In the genomic region with DNA sequence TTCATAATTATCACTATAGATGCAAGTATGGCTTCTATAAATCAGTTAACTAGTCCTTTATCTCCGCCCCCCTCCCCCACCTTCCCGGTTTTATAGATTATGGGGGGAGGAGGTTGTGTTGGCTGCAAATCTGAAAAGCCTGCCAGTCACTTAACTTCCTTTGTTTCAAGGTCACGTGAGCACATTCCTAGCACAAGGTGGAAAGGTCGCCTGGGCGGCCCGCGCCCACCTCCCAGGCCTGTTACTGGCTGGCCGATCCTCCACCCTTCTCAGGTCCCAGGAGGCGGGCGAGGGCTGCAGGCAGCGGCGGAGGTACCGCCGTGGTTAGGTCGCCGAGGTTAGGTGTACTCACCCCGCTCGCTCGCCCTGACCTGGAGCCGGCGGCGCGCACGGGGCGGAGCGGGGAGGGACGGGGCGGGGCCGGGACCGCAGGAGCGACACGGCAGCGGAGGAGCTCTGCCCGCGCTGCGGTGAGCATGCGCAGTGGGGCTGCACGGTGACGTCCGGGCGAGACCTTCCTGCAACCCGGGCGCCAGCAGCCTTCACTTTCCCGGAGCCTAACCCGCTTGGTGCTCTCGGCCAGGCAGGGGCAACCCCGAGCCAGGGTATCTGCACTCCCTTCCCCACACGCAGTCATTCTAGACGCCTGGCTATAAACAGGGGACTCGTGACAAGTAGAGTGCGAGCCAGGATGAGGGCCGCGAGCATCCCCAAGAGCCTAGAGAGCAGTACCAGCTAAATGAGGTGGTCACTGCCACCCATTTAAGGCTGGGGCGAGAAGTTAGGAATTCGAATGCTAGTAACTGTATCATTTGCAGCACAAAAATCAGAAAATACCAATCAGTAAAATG, we compare ENCODE assay signal across 8 mouse cellular contexts. TPM values are rescaled to one million over a fixed set of nuclear protein-coding genes. Genes with fewer than 3 reads are reported as not detected.
A peak's percentile ranks its signal among the peaks of the same experiment; 100 is the strongest.
DNase-seq lines count a peak whose midpoint lies in the region; ATAC-seq and TF ChIP-seq lines count a peak whose summit lies in the region.

A gene (minus strand): TSS at position 382 of the 851 bp plus-strand sequence.

- no peaks in the 10 kb centered on the region for H3K27me3 ChIP-seq in embryonic facial prominence, embryonic 13.5 days
- H3K27me3 ChIP-seq in heart, adult 2 months (ENCODE audit: control insufficient read depth, insufficient read depth, low read length), result no peaks in the 10 kb centered on the region
- no peaks in the 10 kb centered on the region for H3K27me3 ChIP-seq in limb, embryonic 13.5 days
- no peaks in the 10 kb centered on the region for H3K27me3 ChIP-seq in midbrain, embryonic 16.5 days (ENCODE audit: control insufficient read depth, insufficient read depth, low read depth, low read length)

- WGBS in embryonic facial prominence, embryonic 13.5 days, result 2% methylated on average over 54 of the region's 55 CpGs
- under 1% methylated on average over 55 of the region's 55 CpGs for WGBS in heart, adult 2 months
- WGBS in limb, embryonic 13.5 days, result 1% methylated on average over 55 of the region's 55 CpGs
- 1% methylated on average over 53 of the region's 55 CpGs for whole genome bisulfite sequencing in midbrain, embryonic 16.5 days

- ATAC-seq in embryonic facial prominence, embryonic 13.5 days (ENCODE audit: insufficient number of reproducible peaks, insufficient read depth, low FRiP score, low TSS enrichment, low read depth), result peak; percentile 92
- ATAC-seq in limb, embryonic 13.5 days (ENCODE audit: low FRiP score, low read depth), result peak; percentile 95
- peak; percentile 98 for ATAC-seq in midbrain, embryonic 16.5 days

- H3K4me2 ChIP-seq in embryonic facial prominence, embryonic 13.5 days, result peak within 1 kb of the TSS; percentile 56
- H3K4me2 ChIP-seq in limb, embryonic 13.5 days (replicated peaks), result peak within 1 kb of the TSS; percentile 63
- peak within 1 kb of the TSS; percentile 56 for H3K4me2 ChIP-seq in midbrain, embryonic 16.5 days (ENCODE audit: low read length)

- TF ChIP-seq CTCF in heart, adult 2 months (IDR thresholded peaks at IDR 0.05), result no peak

- peak within 1 kb of the TSS; percentile 84 for H3K9ac ChIP-seq in embryonic facial prominence, embryonic 13.5 days
- peak within 1 kb of the TSS; percentile 92 for H3K9ac ChIP-seq in heart, adult 2 months (ENCODE audit: low read depth, low read length)
- peak within 1 kb of the TSS; percentile 75 for H3K9ac ChIP-seq in limb, embryonic 13.5 days
- H3K9ac ChIP-seq in midbrain, embryonic 16.5 days (ENCODE audit: low read depth, low read length), result peak within 1 kb of the TSS; percentile 90

- intact Hi-C loops in heart, adult 2 months (cut with DNase I), result loop anchor here (5.0 kb wide), 3 partner anchors 143 to 302 kb away; a partner anchor contains a TSS

- no peaks in the 10 kb centered on the region for H3K9me3 ChIP-seq in embryonic facial prominence, embryonic 13.5 days
- H3K9me3 ChIP-seq in limb, embryonic 13.5 days, result no peaks in the 10 kb centered on the region
- no peaks in the 10 kb centered on the region for H3K9me3 ChIP-seq in midbrain, embryonic 16.5 days (replicated peaks; ENCODE audit: control insufficient read depth, low read length, poor library complexity, severe bottlenecking)

- H3K79me2 ChIP-seq in heart, adult 2 months (replicated peaks; ENCODE audit: control insufficient read depth, insufficient read depth, low read length), result no peaks in the 10 kb centered on the region; the same call in 1 of the 2 replicates

- peaks cover 10% of the 10 kb centered on the region for H3K4me1 ChIP-seq in embryonic facial prominence, embryonic 13.5 days
- H3K4me1 ChIP-seq in heart, adult 2 months (ENCODE audit: control insufficient read depth, insufficient read depth, low read length), result peaks cover 1% of the 10 kb centered on the region; the same call in 1 of the 2 replicates
- peaks cover 7% of the 10 kb centered on the region for H3K4me1 ChIP-seq in limb, embryonic 13.5 days
- H3K4me1 ChIP-seq in midbrain, embryonic 16.5 days (ENCODE audit: control insufficient read depth, insufficient read depth, low read length), result peaks cover 5% of the 10 kb centered on the region

- H3K4me3 ChIP-seq in embryonic facial prominence, embryonic 13.5 days, result peak within 1 kb of the TSS; percentile 66
- peak within 1 kb of the TSS; percentile 97 for H3K4me3 ChIP-seq in heart, adult 2 months
- H3K4me3 ChIP-seq in limb, embryonic 13.5 days, result peak within 1 kb of the TSS; percentile 57
- peak within 1 kb of the TSS; percentile 81 for H3K4me3 ChIP-seq in midbrain, embryonic 16.5 days (ENCODE audit: low read depth, low read length)

- peak; percentile 96 for DNase-seq in 3134 (ENCODE audit: extremely low read depth, insufficient read length, low spot score)
- peak; percentile 94 to 97 for DNase-seq in adrenal gland, postnatal 36 days
- DNase-seq in heart, adult 2 months, result peak; percentile 94 to 96
- peak; percentile 92 to 93 for DNase-seq in kidney, adult 8-10 months
- DNase-seq in spleen, postnatal 10 days (ENCODE audit: low spot score in 2 of 2), result peak; percentile 88 to 93

- no peaks in the 10 kb centered on the region for H3K36me3 ChIP-seq in embryonic facial prominence, embryonic 13.5 days
- H3K36me3 ChIP-seq in heart, adult 2 months (ENCODE audit: control insufficient read depth, insufficient read depth, low read length), result no peaks in the 10 kb centered on the region
- no peaks in the 10 kb centered on the region for H3K36me3 ChIP-seq in limb, embryonic 13.5 days
- no peaks in the 10 kb centered on the region for H3K36me3 ChIP-seq in midbrain, embryonic 16.5 days (ENCODE audit: control insufficient read depth, insufficient read depth, low read length)

- H3K27ac ChIP-seq in embryonic facial prominence, embryonic 13.5 days, result peak within 1 kb of the TSS; percentile 91
- H3K27ac ChIP-seq in heart, adult 2 months, result peak within 1 kb of the TSS; percentile 99
- peak within 1 kb of the TSS; percentile 97 for H3K27ac ChIP-seq in limb, embryonic 13.5 days
- H3K27ac ChIP-seq in midbrain, embryonic 16.5 days (ENCODE audit: low read length), result peak within 1 kb of the TSS; percentile 96

- TF ChIP-seq POLR2A in heart, adult 2 months (IDR thresholded peaks at IDR 0.05; ENCODE audit: insufficient read depth, low read depth, low read length), result peak; percentile 93

- TF ChIP-seq EP300 in heart, adult 2 months (IDR thresholded peaks at IDR 0.05; ENCODE audit: insufficient read depth, low read depth, low read length), result peak; percentile 33; the same call in 1 of the 2 replicates

RNA-seq across cellular contexts. Expression of the gene that starts here (rescaled TPM):
- total RNA-seq in adrenal gland, postnatal 36 days (2021), result 10 to 100 TPM; 15.2 to 22.1 TPM
- 22.3 and 24.0 TPM in 2 replicates for polyA plus RNA-seq in embryonic facial prominence, embryonic 13.5 days (2015; fragmentation: Nextera tagmentation; extraction: Ambion mirVana)
- total RNA-seq in heart, adult 2 months (2021), result 10 to 100 TPM; 25.1 to 27.1 TPM
- 5.9 and 13.1 TPM in 2 replicates for polyA plus RNA-seq in heart, adult 2 months (2012; rRNA removed)
- 18.1 and 19.8 TPM in 2 replicates for polyA plus RNA-seq in limb, embryonic 13.5 days (2015; fragmentation: Nextera tagmentation; extraction: Ambion mirVana)
- polyA plus RNA-seq in midbrain, embryonic 16.5 days (2015; fragmentation: Nextera tagmentation; extraction: Ambion mirVana), result 11.9 and 15.3 TPM in 2 replicates

Comparison
In these comparisons a context has a peak if more than half of its experiments do, and no peak if none do; other contexts are left out.
1. Peak in every context shown above with its lines: DNase-seq, ATAC-seq, H3K4me3 ChIP-seq and H3K27ac ChIP-seq.